Mouse (Mus musculus) hindbrain, embryonic 11.5 days (tissue): ENCODE results near the gene Gm16867. TPM values are rescaled to one million over a fixed set of nuclear protein-coding genes. Genes with fewer than 3 reads are reported as not detected.
A peak's percentile ranks its signal among the peaks of the same experiment; 100 is the strongest.
"Not testable (repeated sequence)": the region's sequence is repeated elsewhere in the genome, so short reads cannot be mapped to it uniquely, and the experiment has no call there.

Source experiments
- ATAC-seq: fragments of 200-750 bp; cut with Nextera tagmentation; 2 replicates; pipeline ENCODE4 v1.8.0; 2017; ENCODE audit warnings: mild to moderate bottlenecking, moderate TSS enrichment, moderate library complexity; ENCODE audit not compliant: low FRiP score
- DNase-seq: peaks from one replicate; pipeline ENCODE4 v3.0.0-alpha.2; 2015; ENCODE audit warnings: low spot score
- H3K27ac ChIP-seq: fragments of 300-500 bp; sonication (generic); 2 replicates; pipeline ENCODE4 v1.5.1; 2014; ENCODE audit warnings: mild to moderate bottlenecking, low read depth, low read length
- H3K27me3 ChIP-seq: fragments of 300-500 bp; sonication (generic); 2 replicates; pipeline ENCODE4 v1.6.1; 2014; ENCODE audit warnings: mild to moderate bottlenecking, low read length, moderate library complexity, mixed read lengths; ENCODE audit not compliant: control insufficient read depth, insufficient read depth
- H3K36me3 ChIP-seq: fragments of 300-500 bp; sonication (generic); 2 replicates; pipeline ENCODE4 v1.6.1; 2014; ENCODE audit warnings: mild to moderate bottlenecking, low read length, moderate library complexity, mixed read lengths; ENCODE audit not compliant: control insufficient read depth, insufficient read depth
- H3K4me1 ChIP-seq: fragments of 300-500 bp; sonication (generic); replicated peaks from 2 replicates; pipeline ENCODE4 v1.6.1; 2014; ENCODE audit warnings: low read length, mixed read lengths; ENCODE audit not compliant: control insufficient read depth, insufficient read depth
- H3K4me2 ChIP-seq: fragments of 300-500 bp; sonication (generic); replicated peaks from 2 replicates; pipeline ENCODE4 v1.6.1; 2014; ENCODE audit warnings: mild to moderate bottlenecking, low read depth, low read length
- H3K4me3 ChIP-seq: fragments of 300-500 bp; sonication (generic); 2 replicates; pipeline ENCODE4 v1.5.1; 2014; ENCODE audit warnings: low read depth, low read length
- H3K9ac ChIP-seq: fragments of 300-500 bp; sonication (generic); 2 replicates; pipeline ENCODE4 v1.6.1; 2014; ENCODE audit warnings: low read depth, low read length
- H3K9me3 ChIP-seq: fragments of 300-500 bp; sonication (generic); 2 replicates; pipeline ENCODE4 v1.6.1; 2016; ENCODE audit warnings: low read length; ENCODE audit not compliant: control insufficient read depth
- WGBS: fragments of 180-500 bp; shearing (Covaris S2); extraction: QIAGEN DNeasy Blood & Tissue Kit; methylation state at CpG from one replicate; pipeline ENCODE4 v1.1.7; 2014; 5-methylcytosine and 5-hydroxymethylcytosine counted together
- polyA plus RNA-seq: library from polyadenylated mRNA; unstranded; fragments of >200 nt; fragmentation: Nextera tagmentation; extraction: Ambion mirVana; gene quantifications from 2 replicates; pipeline ENCODE4 v1.2.1, GENCODE M21; 2014

Gene Gm16867
- polyA plus RNA-seq, 1 experiment from 2014 or later = not detected

- not testable (repeated sequence) for H3K9me3 ChIP-seq, H3K4me2 ChIP-seq, ATAC-seq, H3K36me3 ChIP-seq, DNase-seq, H3K9ac ChIP-seq, H3K27me3 ChIP-seq, H3K27ac ChIP-seq, H3K4me1 ChIP-seq, H3K4me3 ChIP-seq
- no CpG with 5 or more reads among the region's 2 CpGs for WGBS
Measured at GRCm38 (mm10) chr14:69520810-69521209, 17.6 kb upstream of the Gm16867 start.

GRCm38 (mm10) chr14:69512449-69512848 lies 9.3 kb upstream of the Gm16867 start, which contains the start of gene Gm27179:
Gm27179 (minus strand) TSS chr14:69512549.
- H3K4me3 ChIP-seq, H3K36me3 ChIP-seq, H3K4me2 ChIP-seq, H3K9ac ChIP-seq, H3K27me3 ChIP-seq, H3K4me1 ChIP-seq, H3K9me3 ChIP-seq, H3K27ac ChIP-seq, ATAC-seq, DNase-seq: not testable (repeated sequence)
- WGBS = no CpG with 5 or more reads among the region's 2 CpGs

DNA sequence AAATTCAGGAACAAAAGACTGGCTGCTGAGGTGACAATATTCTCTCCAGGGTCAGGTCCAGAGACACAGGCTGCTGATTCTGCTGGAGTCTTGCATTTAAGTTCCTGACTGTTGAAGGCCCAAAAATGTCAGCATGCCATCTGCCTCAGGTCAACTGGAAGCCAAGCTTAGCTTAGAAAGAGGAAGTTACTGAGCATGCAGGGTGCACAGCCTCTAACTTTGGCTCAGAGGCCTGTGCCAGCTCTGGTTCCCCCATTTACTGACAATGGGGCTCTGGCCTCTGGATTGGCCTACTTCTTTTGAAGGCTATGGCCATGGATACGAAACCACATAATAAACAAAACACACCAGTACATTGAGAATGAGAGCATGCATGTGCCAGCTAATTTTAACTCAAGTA lies 3.8 kb upstream of the Gm16867 start:
- H3K9ac ChIP-seq, H3K36me3 ChIP-seq, H3K9me3 ChIP-seq, ATAC-seq, H3K27ac ChIP-seq, H3K27me3 ChIP-seq, H3K4me1 ChIP-seq, H3K4me2 ChIP-seq, H3K4me3 ChIP-seq, DNase-seq: not testable (repeated sequence)
- no CpG with 5 or more reads among the region's 1 CpGs for WGBS

GRCm38 (mm10) chr14:69502440-69503150 lies 567 bp downstream of the Gm16867 start:
- no CpG with 5 or more reads among the region's 73 CpGs for WGBS
- H3K4me1 ChIP-seq, H3K9ac ChIP-seq, H3K27ac ChIP-seq, H3K27me3 ChIP-seq, H3K4me3 ChIP-seq, DNase-seq, H3K4me2 ChIP-seq, H3K9me3 ChIP-seq, H3K36me3 ChIP-seq: not testable (repeated sequence)
- ATAC-seq = peak; percentile 82

GRCm38 (mm10) chr14:69496259-69496658 lies 6.9 kb downstream of the Gm16867 start:
- H3K4me3 ChIP-seq, DNase-seq, H3K4me2 ChIP-seq, ATAC-seq, H3K4me1 ChIP-seq, H3K9ac ChIP-seq, H3K27me3 ChIP-seq, H3K9me3 ChIP-seq, H3K36me3 ChIP-seq, H3K27ac ChIP-seq: not testable (repeated sequence)

DNA sequence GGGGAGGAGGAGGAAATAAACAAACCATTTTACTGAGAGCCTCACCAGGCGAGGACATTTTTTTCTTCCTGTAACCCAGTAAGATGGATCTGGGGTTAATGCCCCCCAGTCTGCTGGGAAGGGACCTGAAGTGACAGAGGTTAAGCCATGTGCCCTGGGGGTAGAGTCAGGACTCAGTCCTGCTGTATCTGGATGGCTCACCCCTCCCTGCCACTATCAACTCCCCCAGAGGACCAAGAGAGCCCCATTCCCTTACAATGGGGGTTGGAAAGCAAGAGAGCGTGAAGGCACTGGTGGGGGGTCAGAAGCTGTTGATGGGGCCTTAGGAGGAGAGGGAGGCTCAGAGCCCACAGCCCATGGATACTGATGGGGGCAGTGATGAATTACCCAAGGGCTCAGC lies 8.2 kb downstream of the Gm16867 start:
- not testable (repeated sequence) for DNase-seq, H3K4me1 ChIP-seq, H3K9me3 ChIP-seq, H3K4me2 ChIP-seq, ATAC-seq, H3K9ac ChIP-seq, H3K4me3 ChIP-seq, H3K27me3 ChIP-seq, H3K36me3 ChIP-seq, H3K27ac ChIP-seq
- WGBS = no CpG with 5 or more reads among the region's 2 CpGs

DNA sequence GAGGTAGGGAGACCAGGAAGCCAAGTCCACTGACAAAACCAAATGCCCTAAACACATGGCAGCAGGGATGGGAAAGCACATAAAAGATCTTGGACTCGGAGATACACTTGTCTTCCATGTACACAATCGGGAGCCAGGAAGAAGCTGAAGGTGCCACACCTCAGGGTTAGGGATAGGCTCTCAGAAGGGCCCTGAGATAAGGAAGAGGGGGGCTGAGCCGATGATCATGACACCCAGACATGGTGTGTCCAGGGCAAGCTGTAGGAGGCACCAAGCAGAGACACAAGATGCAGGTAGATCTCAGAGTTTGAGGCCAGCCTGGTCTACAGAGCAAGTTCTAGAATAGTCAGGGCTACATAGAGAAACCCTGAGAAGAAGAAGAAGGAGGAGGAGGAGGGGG lies 8.6 kb downstream of the Gm16867 start:
- not testable (repeated sequence) for DNase-seq, H3K36me3 ChIP-seq, H3K4me1 ChIP-seq, H3K4me3 ChIP-seq, H3K9ac ChIP-seq, ATAC-seq, H3K4me2 ChIP-seq, H3K9me3 ChIP-seq, H3K27me3 ChIP-seq, H3K27ac ChIP-seq
- WGBS = no CpG with 5 or more reads among the region's 3 CpGs

DNA sequence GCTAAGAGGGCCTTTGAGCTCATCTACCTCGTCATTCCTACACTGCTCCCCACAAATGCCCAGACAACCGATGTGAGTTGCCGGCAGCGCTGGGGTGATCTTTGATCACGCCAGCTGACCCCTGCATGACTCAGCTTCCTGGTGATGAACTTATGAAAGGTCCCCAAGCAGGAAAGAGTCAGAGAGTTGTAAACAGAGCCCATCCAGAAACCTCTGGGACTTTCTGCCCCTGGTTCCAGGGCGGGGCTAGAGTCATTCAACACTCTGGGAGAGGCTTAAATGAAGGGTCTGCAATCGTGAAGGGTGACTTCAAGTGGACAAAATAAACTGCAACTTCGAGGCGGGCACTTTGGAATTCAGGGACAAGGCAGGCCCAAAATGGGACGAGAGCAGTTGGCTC lies 15.2 kb downstream of the Gm16867 start:
- not testable (repeated sequence) for H3K9ac ChIP-seq, H3K36me3 ChIP-seq, H3K27ac ChIP-seq, H3K4me3 ChIP-seq, DNase-seq, H3K4me1 ChIP-seq, H3K4me2 ChIP-seq, H3K9me3 ChIP-seq, ATAC-seq, H3K27me3 ChIP-seq
- WGBS = no CpG with 5 or more reads among the region's 10 CpGs

GRCm38 (mm10) chr14:69485466-69486135 lies 17.6 kb downstream of the Gm16867 start:
- H3K4me2 ChIP-seq, H3K27me3 ChIP-seq, DNase-seq, H3K9ac ChIP-seq, H3K9me3 ChIP-seq, H3K36me3 ChIP-seq, H3K4me1 ChIP-seq, H3K27ac ChIP-seq, ATAC-seq, H3K4me3 ChIP-seq: not testable (repeated sequence)
- no CpG with 5 or more reads among the region's 18 CpGs for WGBS
